Mouse (Mus musculus): ENCODE measurements around the gene Sf3b1.
"Not testable (repeated sequence)": the region's sequence is repeated elsewhere in the genome, so short reads cannot be mapped to it uniquely, and the experiment has no call there.

Gene Sf3b1

DNA sequence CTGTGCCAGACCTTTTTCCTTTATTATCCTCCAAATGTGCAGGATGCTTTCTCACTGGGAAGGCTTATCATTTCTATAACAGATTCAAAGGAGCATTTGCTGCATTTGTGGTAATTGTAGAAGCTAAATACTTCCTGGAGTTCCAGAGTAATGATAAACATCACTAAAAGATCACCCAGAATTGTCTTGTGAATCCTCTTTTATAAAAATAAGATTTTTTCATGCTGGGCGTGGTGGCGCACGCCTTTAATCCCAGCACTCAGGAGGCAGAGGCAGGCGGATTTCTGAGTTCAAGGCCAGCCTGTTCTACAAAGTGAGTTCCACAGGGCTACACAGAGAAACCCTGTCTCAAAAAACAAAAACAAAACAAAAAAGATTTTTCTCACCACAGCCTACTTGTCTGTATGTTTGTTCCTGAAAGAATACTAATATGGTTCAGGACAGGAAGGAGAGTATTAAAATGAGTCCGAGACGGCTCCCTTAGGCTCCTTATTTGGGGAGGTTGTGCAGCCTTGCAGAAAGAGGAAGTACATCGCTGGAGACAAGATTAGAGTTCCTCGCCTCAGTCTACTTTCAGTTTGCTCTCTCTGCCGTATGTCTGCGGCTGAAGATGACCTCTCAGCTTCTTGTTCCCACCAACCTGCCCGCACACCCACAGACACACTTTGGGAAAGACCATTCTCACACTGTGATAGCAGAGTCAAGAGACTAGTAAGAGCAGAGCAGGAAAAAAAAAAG is 1.4 kb upstream of the Sf3b1 start:
- DNase-seq (ENCODE audit: low spot score in 2 of 2): peak in 1 of 2 experiments; percentile 22

DNA sequence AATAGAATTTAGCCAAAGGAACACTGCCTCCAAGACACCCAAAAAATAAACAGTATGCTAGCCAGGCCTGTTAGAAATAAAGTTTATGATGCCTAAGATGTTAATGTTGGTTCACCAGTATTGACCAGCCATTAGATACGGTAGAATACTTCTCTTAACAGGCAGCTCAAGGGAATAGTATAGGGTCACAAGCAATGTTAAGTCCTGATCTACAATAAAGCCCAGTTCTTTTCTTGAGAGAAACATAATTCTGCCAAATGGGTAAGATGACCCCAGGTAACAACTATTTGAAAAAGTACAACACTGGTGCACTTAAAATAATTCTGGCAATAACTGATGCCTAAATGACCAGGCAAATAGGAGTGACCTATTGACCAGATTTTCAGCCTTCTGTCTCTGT is 685 bp upstream of the Sf3b1 start:
- DNase-seq (ENCODE audit: low spot score in 2 of 2): no peak

DNA sequence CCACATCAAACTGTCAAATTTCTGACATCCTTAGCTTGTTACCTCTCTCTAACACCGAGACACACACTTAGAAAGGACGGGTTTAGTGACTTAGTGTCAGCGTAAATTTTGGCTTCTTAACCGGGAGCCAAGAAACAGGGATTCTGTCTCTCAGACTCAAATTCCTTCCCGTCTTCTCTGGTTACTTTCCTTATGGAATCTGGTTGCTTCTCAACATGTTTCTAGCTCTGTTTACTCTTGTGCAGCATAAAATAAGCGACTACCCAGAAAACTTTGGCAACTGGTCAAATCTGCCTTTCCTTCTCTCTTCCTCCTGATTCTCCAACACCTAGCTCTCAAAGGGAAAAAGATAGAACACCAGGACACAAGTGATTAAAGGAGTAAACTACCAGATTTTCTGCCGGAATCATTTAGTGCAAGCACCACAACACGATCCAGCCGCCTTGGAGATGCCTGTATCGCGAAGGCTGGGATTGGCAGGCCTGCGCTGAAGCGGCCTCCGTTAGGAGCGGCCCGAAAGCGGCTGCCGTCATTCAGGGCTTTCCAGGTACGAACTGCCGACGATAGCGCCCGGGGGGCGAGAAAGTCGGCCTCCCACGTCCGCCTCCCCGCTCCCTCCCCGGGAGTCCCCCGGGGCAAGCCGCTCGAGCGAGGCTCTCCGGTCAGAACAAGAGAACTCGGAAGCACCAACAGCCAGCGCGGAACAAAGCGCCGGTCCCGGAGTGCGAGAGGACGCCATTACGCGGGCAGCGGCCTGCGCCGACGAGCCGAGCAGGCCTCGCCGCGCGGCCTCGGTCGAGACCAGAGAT is 633 bp downstream of the Sf3b1 start:
- peak; percentile 55 to 61 for DNase-seq (ENCODE audit: low spot score in 2 of 2)

DNA sequence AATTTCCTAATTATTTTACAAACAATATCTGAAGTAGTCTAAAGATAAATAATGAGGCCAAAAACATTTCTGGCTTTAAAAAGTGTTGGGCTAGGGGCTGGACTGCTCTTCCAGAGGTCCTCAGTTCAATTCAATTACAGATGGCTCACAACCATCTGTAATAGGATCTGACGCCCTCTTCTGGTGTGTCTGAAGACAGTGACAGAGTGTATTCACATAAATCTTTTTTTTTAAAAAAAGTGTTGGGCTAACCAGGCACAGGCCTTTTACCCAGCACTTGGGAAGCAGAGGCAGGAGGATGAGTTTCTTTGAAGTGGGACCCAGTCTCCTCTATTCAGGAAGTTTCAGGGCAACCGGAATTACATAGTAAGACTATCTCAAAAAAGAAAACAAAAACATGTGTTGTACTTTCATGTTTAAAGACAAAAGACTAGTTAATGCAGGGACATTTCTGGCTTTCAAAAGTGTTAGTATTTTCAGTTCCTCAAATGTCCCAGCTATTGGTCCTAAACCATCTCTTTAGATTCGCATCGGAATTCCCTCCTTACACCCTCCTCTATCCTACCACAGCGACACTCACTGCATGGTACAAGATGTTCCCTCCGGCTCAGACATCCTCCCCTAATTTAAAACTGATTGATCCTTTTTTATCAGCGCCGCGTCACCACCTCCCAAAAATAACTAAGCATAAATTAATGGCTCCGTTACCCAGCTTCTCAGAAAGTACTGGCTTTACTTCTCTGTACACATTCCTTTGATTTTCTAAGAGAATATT is 1.4 kb downstream of the Sf3b1 start:
- DNase-seq (ENCODE audit: low spot score in 2 of 2): peak in 1 of 2 experiments; percentile 29

DNA sequence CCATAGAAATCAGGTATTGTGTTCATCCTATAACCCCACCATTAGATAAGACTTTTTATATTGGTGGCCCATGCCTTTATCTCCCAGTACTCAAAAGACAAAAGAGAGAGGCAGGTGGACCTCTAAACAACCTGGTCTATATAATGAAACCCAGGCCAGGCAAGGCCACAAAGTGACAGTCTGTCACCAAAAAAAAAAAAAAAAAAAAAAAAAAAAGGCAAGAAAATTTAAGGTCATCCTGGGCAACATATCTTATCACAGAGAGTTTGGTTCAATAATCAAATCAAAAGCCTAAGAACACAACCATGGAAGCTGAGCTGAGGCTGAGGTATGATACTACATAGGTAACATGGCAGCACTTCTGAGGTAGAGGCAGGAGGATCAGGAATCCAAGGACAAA is 5.4 kb downstream of the Sf3b1 start:
- DNase-seq (ENCODE audit: low spot score in 2 of 2): no peak

DNA sequence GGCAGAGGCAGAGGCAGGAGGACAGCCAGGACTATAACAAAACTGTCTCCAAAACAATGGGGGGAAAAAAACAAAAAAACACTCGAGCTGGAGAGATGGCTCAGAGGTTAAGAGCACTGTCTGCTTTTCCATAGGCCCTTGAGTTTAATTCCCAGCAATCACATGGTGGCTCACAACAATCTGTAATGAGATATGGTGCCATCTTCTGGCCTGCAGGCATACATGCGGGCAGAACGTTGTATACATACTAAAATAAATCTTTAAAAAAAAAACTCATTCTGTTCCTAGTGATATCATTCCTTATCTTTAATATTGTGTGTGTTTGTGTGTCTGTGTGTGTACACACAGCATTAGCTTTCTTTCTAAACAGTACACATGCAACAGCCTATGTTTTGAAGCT is 14.8 kb downstream of the Sf3b1 start:
- DNase-seq (ENCODE audit: low spot score in 2 of 2): no peak

DNA sequence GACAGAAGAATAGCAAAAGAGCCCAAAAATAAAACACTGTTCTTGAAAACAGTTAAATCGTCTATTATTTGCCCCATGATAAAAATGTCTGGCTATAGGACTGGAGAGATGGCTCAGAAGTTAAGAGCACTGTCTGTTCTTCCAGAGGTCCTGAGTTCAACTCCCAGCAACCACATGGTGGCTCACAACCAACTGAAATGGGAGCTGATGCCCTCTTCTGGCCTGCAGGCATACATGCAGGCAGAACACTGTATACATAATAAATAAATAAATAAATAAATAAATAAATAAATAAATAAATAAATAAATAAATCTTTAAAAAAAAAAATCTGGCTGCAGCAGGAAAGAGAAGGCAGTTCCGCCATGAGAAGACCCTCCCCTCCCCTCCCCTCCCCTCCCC is 19.0 kb downstream of the Sf3b1 start:
- DNase-seq (ENCODE audit: low spot score in 2 of 2): not testable (repeated sequence)

DNA sequence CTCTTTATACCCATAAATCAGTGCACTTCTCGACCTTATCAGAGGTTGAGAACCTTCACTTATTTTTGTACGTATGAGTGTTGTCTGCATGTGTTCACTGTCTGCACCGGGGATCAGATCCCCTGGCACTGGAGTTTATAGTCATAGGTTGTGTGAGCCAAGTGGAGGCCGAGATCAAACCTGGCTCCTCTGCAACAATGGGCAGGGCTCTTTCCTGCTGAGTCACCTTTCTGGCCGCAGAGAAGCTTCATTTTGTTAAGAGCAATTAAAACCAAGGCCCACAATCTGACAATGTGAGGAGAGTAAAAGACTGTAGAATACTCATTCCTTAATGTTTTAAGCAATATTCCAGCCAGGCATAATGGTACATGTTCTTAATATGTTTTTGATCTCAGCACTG is 33.7 kb downstream of the Sf3b1 start:
- DNase-seq (ENCODE audit: low spot score in 2 of 2): no peak

DNA sequence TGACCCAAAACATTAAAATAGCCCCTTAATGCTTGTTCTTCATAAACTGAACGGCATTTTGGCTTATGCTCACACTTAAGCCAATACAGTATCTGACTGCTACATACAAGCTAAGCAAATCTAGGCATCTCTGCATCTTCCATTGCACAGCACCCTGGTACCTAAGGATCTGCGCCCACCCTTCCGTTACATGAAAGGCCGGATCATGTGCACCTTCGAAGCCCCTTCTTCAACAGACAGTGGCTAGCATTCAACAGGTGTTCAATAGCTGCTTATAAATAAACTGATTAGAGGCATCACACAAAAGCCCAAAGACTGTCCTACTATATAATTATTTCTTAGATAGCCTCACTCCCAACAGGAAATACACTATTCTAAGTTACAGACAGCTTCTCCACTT is 41.0 kb downstream of the Sf3b1 start:
- no peak for DNase-seq (ENCODE audit: low spot score in 2 of 2)

DNA sequence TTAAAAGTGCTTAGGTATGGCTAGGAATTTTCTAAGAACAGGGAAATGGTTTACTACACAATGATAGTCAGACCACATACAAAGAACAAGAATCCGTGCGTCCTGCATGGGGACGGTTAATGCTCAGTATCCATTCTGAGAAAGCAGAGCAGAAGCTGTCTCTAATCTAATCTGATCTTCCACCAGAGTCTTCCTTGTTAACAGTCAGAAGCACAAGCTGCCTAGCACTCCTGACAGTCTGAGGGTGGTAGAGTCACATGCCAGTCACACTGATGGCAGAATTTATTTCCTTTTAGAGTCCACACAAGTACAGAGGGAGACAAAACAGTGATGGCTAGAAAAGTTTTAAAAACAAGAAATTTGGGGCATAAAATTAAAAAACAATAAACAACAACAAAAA is 41.5 kb downstream of the Sf3b1 start:
- no peak for DNase-seq (ENCODE audit: low spot score in 2 of 2)

DNA sequence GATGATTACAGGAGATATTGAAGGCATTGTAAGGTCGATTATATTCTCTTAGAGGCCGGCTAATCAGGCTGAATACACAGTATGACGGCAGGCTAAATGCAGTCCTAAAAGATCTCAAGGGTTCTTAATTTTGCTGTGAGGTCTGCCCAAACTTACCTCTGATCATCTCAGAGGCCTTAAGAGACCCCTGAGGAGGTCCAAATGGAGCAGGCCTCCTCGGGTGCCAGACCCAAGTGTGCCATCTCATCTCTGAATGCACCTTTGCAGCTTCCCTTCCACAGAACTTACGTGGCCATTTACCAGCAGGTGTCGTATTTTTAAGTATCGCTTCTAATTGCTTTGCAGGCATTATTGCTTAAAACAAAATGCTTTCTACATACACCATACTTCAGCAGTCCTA is 43.1 kb downstream of the Sf3b1 start:
- no peak for DNase-seq (ENCODE audit: low spot score in 2 of 2)

DNA sequence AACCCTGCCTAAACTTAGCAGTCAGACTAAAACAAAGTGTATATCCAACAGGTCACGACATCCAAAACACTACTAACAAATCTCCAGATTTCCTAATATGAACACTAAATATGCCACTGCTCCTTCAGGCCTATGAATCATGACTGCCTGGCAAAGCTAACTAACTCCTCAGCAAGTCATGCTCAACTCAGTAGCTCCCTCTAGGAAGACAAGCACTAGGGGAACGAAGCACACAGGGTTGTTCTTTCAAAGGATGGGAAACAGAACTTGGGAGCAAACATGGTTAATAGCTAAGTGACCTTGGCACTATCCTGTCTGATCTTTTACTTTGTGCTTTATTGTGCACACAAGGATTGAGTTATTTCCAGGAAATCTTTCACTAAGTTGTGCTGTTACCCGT is 43.9 kb downstream of the Sf3b1 start:
- no peak for DNase-seq (ENCODE audit: low spot score in 2 of 2)

DNA sequence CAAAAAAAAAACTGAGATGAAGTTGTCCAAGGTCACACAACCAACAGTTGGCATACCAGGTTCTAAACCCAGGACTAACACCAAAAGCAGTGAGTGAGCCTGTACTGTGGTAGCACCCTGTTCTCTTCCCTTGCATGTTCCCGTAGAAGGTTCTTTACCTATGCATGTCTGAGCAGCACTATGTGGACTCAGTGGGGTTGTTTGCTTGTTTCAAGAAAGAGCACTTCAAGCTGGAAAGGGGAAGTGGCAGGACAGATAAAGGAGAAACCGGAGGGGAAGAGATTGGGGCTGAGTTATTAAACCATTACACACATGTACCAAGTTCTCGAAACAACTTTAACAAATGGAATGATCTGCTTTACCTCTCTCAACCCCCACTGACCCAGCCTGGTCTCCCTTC is 44.6 kb downstream of the Sf3b1 start:
- DNase-seq (ENCODE audit: low spot score in 2 of 2): no peak

DNA sequence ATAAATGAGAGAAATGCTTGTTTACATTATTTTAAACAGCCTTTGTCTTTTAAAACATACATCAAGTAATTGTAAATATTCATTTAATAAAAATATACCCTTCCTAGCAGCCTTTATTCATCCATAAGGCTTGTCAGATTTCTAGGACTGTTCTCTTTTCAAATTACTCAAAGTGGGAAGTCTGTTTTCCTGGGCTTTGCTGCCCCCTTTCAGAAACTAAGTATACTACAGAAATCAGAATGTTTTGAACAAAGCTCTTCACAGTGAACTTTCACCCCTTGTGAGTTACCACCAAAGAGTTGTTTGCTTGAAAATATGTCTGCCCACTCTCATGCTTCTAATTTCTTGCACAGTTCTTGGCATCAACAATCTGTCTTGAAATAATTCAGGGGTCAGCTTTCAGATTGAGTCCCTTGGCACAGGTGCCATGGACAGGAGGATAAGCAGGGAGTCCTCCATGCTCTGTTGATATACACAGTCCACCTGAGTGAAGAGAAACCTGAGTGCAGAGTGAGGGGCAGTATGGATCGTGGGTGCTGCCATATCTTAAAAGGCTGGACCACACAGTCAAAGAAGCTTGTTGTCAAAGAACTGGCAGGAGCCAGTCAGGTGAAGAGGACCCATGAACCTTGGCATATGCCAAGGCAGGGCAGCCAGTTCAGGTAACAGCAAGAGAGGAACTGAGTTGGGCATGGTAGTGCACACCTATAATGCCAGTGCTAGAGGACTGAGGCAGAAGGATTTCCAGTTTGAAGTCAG is 47.9 kb downstream of the Sf3b1 start:
- peak in 1 of 2 experiments; percentile 33 for DNase-seq (ENCODE audit: low spot score in 2 of 2)

DNA sequence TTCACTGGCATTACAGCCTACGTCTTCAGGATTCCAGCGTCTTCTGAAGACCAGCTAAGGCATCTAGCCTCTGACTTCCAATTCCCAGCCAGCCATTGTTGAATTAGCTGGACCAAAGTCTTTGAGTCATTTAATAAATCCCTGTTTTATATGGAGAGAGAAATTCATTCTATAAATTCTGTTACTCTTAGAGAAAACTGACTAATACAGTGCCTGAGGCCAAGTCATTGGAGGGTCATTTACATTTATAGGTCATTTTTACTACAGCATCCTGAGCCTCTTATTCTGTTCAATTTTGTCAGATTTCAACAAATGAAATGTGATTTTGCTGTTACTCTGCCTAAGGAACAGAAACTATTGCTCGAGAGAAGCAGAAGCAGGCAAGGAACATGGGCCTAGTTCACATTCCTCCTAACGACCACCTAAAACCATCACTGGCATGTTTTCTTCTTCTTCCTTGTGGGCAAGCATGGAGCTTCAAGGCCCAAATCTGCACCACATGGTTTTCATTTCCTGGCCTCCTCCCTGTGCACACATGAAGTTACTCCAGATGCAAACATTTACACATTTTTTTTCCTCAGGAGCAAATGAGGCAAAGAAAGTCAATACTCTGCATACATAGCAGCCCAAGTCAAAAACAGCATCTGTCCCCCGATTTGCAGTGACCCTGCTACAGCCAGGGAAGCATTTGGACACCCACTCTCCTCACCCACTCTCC is 55.4 kb downstream of the Sf3b1 start:
- DNase-seq (ENCODE audit: low spot score in 2 of 2): no peak

DNA sequence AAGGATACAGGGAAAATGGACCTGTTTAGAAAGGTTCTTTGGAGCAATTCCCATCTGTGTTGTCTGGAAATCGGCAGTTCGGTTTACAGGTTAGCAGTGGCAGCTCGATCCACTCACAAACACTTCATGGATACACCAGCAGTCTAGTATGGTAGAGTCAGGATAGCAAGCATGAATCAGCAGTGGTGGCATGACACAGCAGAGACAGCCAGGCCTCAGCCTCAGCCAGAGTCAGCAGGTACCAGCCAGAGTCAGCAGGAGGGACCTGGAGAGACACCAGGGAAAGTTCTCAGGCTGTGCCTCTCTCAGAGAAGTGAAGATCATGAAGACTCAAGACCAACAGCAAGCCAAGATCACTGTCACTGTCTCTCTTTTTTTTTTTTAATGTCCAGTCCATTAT is 60.4 kb downstream of the Sf3b1 start:
- no peak for DNase-seq (ENCODE audit: low spot score in 2 of 2)

DNA sequence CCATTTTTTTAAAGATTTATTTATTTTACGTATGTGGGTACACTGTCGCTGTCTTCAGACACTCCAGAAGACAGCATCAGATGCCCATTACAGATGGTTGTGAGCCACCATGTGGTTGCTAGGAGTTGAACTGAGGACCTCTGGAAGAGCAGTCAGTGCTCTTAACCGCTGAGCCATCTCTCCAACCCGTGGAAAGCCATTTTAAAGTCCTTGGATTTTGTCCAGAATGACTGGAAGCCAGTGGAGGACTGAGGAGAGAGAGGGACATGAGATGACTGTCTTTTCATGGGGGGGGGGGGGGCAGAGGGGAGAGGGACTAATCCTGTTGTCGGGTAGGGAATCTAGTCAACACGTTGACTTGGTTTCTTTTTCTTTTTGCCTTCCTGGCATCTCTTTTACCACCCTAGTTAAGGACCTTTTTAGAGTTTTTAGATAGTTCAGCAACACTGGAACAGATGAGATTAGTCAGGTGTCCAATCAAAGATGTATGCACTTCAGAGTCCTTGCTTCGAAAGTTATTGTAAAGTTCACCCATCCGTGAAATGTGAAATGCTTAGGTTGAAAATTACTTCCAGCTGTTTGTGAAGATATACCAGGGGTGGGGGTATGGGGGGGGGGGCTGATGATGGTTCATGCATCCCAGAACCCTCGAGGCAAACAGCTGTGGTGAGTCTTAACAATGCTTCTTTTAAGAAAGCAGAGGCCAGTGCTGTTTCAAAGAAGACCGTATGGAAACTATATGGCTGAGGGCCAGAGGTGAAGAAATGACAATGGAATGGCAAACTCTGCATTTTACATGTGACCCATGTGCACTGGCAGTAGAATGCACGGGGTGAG is 61.9 kb downstream of the Sf3b1 start:
- DNase-seq (ENCODE audit: low spot score in 2 of 2): no peak

DNA sequence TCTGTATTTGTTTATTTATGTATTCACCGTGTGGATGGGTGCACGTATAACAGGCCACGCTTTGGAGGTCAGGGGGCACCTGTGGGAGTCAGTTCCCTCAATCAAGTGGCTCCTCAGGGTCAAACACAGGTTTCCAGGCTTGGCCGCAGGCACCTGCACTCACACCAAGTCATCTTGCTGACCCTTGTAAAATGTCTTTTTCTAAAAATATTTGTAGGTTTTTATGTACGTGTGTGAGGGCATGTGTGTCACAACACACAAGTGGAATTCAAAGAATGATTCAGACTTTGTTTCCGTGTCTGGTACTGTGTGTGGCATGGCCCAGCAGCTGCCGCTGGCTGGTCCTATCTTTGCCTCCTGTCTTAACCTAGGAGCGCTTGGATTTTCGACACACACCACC is 65.6 kb downstream of the Sf3b1 start:
- DNase-seq (ENCODE audit: low spot score in 2 of 2): no peak

DNA sequence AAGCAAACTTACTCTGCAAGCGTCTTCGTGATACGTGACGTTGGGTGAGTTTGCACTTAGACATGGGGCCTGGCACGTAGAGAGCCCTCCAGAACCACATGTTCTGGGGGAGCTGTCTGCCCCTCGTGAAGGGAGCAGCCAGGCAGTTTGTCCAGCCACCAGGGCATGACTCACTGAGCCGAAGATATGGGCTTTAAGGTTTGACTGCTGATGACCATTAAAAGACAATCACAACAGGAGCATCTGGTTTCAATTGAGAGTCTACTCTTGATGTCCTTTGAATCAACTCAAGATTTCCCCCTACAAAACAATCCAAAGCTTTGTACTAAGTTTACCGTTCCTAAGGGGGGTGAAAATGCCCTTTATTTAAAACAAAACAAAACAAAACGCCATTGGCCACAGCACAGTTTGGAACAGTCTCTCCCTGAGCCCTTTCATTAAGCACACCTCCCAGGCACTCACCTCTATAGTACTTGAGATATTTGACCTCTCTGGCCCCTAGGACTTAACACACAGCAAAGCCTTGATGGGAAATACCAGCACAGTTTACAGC is 66.6 kb downstream of the Sf3b1 start:
- no peak for DNase-seq (ENCODE audit: low spot score in 2 of 2)

DNA sequence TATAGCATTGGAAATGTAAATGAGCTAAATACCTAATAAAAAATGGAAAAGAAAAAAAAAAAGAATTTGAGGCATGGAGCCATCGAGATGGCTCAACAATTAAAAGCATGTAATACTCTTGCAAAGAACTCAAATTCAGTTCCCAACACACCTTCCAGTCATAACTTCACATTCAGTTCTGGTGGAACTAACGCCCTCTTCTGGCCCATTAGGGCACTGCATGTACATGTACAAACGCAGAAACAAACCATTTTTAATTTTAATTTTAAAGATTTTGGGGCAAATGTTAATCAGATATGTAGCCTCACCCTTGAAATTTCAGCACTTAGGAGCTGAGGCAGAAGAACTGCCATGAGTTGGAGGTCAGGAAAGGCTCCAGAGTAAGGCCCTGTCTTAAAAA is 68.8 kb downstream of the Sf3b1 start:
- no peak for DNase-seq (ENCODE audit: low spot score in 2 of 2)
